Mouse (Mus musculus): ENCODE measurements at regions not wholly inside any gene's neighbourhood (a gene's known extent, or its start where the extent isn't known, plus 50 kb on each side); places are given as distances from the start of the nearest gene placed in this dataset.

GRCm38 (mm10) chr2:166274016-166274346 lies 118.5 kb upstream of the Sulf2 start:
- in situ Hi-C loops (cut with MboI, MseI), result loop anchor here (10.0 kb wide), 1 partner anchor 449 kb away; no protein-coding TSS in a partner anchor

- in situ Hi-C loops (cut with MboI, MseI), result loop anchor here (10.0 kb wide), 1 partner anchor 449 kb away; no protein-coding TSS in a partner anchor
Observed at GRCm38 (mm10) chr2:166273312-166274015, 118.0 kb upstream of the Sulf2 start.

DNA sequence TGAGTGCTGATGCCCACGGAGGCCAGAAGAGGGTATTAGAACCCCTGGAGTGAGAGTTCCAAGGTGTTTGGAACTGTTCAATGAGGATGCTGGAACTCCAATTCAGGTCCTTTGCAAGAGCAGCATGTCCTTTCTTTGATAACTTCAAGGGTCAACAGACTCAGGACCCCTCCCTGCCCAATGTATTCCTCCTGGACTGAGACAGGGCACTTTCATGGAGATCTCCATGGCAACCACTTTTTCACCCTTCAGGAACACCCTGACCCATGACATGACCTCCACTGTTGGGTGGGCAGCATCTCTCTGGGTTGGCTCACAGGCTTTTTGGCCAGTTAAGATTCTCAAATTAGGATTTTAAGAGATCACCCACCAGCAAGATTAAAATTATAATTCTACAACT lies 117.4 kb upstream of the Sulf2 start:
- in situ Hi-C loops (cut with MboI, MseI), result loop anchor here (10.0 kb wide), 1 partner anchor 448 kb away; no protein-coding TSS in a partner anchor

DNA sequence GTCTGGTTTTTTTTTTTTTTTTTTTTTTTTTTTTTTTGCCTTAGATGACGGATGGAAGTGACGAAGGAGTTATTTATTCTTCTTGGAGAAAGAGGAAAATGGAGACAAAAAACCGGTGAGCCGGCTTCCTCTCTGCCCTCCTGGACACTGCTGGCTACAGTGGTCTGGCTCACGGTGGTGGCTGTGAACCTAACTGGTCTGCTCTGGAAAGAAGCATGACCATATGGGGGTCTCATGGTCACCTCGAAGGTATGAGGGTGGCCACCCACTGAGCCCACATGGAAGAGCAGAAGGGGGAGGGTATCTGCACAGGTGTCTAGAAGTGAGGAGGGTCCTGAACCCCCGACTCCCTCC lies 116.7 kb upstream of the Sulf2 start:
- in situ Hi-C loops (cut with MboI, MseI), result loop anchor here (10.0 kb wide), 1 partner anchor 447 kb away; no protein-coding TSS in a partner anchor

- in situ Hi-C loops (cut with MboI, MseI), result loop anchor here (10.0 kb wide), 1 partner anchor 447 kb away; no protein-coding TSS in a partner anchor
Observed at GRCm38 (mm10) chr2:166271373-166272189, 116.1 kb upstream of the Sulf2 start.

GRCm38 (mm10) chr2:166270007-166270406 lies 114.5 kb upstream of the Sulf2 start:
- in situ Hi-C loops (cut with MboI, MseI), result loop anchor here (10.0 kb wide), 1 partner anchor 445 kb away; no protein-coding TSS in a partner anchor

DNA sequence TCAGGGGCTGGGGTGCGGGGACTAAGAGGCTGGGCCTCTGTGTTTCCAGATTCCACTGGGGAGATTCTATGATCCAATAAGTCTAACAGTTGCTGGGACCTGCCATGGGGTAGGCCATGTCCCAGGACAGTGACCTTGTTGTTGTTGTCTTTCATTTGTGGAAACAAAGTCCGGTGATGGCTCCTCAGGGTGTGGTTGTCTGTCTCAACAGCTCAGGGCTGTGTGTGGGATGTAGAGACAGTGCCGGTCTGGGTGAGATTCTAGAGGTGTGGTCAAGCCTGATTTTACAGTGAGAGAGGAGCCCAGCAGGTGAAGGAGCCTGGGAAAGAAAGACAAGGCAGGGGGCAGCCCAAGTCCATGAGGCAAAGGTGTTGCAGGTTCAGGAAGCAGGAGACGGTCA lies 111.5 kb upstream of the Sulf2 start:
- in situ Hi-C loops (cut with MboI, MseI), result no loop called here

DNA sequence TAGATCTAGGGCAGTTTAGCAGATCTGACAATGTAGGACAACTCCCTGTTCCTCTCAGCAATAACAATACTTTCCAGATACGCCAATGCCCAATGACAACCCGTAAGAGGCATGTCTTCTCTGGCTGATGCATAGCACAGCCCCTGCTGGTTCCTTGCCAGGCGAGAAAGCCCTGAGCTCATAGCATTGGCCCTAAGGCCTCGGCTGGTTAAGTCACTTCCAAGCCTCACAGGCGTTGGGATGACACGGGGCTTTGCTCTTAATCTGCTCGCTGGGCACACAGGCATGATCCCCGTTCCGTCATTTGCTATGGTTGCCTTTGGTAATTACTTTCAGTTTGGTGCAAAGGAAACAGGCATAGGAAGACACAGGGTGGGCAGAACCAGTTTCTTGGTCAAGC lies 111.0 kb upstream of the Sulf2 start:
- in situ Hi-C loops (cut with MboI, MseI), result no loop called here

DNA sequence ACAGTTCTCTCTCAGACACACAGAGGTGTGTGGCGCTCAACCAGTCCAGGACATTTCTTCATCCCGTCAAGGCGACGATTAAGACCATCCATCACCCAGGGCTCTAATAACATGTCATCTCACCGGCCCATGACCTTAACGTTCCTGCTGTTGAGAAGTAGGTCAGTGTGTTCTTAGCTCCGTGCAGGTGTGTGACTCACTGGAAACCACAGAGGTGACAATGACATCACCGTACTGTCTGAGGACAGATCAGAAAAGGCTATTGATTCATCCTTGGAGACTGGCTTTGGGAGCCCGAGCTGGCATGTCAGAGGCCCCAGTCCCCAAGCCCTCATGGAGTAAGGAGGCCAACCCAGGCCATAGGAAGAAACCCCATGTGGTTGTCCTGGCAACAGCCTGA lies 109.3 kb upstream of the Sulf2 start:
- in situ Hi-C loops (cut with MboI, MseI), result no loop called here

DNA sequence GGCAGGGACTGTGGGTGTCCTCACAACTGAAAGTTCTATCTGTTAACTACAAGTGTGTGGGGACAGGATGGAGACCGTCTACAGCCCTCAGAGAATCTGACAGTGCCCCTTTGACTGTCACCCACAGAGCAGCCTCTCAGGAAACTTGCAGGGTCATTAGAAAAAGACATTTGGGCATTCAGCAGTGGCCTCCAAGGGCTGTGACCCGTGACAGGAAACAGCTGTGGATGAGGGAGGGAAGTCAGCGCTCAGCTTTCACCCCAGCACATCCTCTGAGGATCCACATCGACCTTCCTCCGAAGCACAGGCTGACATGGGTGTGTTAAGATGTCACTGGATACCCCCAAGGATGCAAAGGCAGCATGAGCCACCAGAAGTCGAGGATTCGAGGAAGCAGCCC lies 106.3 kb upstream of the Sulf2 start:
- in situ Hi-C loops (cut with MboI, MseI), result no loop called here

GRCm38 (mm10) chr2:166261065-166261464 lies 105.6 kb upstream of the Sulf2 start:
- in situ Hi-C loops (cut with MboI, MseI), result no loop called here

GRCm38 (mm10) chr2:166258771-166259180 lies 103.3 kb upstream of the Sulf2 start:
- in situ Hi-C loops (cut with MboI, MseI), result no loop called here

- in situ Hi-C loops (cut with MboI, MseI), result no loop called here
Observed at GRCm38 (mm10) chr2:166257666-166258065, 102.2 kb upstream of the Sulf2 start.

DNA sequence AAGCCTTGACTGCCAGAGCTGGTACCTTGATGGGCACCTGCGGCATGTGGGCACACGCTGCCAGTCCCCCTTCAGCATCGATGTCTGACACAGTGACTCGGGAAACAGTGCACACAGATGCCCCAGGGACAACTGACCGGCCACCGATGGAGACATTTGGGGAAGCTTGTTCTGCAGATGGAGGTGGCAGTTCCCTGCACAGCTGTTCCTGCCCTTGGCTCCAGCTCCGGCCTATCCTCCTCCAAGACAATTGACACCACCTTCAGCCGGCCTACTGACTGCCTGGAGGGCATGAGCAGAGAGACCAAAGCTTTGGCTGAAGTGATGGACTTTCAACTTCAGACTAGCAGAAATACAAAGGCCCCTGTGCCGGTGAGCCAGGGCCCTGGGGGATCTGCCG lies 100.7 kb upstream of the Sulf2 start:
- in situ Hi-C loops (cut with MboI, MseI), result no loop called here

DNA sequence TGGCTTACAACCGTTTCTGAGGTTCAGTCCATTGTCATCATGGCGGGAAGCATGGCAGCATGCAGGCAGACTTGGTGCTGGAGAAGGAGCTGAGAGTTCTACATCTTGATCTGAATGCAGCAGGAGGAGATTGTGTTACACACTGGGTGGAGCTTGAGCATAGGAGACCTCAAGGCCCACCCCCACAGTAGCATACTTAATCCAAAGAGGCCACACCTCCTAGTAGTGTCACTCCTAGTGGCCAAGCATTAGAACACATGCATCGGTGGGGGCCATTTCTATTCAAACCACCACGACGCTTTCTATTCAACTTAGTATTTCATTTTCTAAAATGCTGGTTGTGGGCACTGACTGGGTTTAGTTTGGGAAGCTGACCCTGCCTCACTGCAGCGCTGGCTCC lies 99.1 kb upstream of the Sulf2 start:
- in situ Hi-C loops (cut with MboI, MseI), result no loop called here

GRCm38 (mm10) chr2:166252107-166252506 lies 96.6 kb upstream of the Sulf2 start:
- in situ Hi-C loops (cut with MboI, MseI), result no loop called here

GRCm38 (mm10) chr2:166251421-166251820 lies 96.0 kb upstream of the Sulf2 start:
- in situ Hi-C loops (cut with MboI, MseI), result no loop called here

- in situ Hi-C loops (cut with MboI, MseI), result no loop called here
Observed at GRCm38 (mm10) chr2:166250571-166250970, 95.1 kb upstream of the Sulf2 start.

DNA sequence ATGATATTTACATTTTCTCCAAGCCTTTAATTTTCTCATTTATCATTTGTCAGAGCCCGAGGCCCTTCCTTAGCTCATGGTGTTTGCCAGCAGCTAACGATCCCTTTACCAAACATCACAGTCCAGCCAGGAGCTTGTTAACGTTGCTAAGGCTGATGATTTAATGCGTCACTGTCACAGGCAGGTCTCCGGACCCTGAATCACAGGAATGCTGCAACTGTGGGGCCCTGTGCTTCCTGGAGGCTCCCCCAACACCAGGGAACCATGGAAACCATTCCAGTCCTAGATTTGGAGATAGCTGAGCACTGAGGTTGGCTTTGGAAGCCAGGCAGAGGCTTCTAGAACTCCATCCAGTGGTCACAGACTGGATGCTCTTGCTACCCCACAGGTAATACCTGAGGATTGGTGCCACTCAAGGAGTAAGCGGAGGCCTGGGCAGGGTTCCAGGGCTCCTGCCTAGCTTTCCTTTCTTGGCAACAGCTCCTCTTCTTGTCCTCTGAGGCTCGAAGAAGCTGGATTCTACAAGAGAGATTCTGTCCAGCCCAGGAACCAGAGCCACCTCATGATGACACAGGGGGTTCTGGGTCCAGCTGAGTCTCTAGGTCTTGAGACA lies 94.0 kb upstream of the Sulf2 start:
- in situ Hi-C loops (cut with MboI, MseI), result no loop called here

DNA sequence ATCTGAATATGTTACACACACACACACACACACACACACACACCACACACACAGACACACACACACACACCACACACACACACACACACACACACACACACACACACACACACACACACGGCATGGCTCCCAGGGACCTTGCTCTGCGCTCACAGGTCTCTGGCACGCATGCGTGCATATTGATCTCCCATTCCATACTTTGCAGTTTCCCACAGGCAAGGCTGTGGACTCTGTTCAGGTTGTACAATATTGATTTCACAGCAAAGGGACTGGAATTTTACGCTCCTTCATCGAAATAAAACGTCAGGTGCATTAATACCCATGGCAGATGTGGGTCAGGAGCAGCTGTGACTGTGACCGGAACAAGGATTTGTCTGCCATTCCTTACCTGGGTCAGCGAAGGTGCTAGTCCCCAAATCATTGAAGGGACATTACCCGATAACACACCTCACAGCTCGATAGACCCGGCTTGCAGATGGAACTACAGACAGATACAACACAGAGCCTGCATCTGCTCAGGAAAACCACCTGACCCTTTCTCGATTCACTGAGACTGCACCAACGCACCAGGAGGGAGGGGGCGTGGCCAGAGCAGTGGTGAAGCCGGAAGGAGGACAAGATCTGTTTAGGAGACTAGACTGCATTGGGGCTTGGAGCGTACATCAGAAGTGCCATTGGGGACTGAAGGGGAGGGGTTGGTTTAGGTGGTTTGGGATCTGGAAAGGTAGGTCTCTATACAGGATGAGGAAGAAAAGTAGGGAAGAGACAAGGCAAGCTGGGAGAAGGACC lies 91.1 kb upstream of the Sulf2 start:
- in situ Hi-C loops (cut with MboI, MseI), result no loop called here

DNA sequence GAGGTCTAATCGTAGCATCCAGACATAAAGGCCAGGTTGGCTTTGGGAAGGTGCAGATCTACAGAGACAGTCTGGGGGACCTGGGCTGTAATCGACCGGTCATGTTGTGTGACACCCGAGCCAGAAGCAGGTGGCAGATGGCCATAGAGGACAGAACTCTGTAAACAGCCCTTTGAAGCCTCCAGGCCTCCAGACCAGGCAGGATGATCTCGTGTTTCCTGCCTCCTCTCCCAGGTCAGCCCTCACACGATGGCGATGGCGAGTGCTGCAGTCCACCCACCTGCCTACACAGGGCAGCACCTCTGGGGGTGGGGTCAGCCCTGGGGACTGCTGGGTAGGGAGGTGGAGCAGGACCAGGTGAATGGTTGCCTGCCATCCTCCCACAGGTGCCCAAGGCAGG lies 89.8 kb upstream of the Sulf2 start:
- in situ Hi-C loops (cut with MboI, MseI), result no loop called here

Data from T-helper 1 cell (primary cell).